Mouse (Mus musculus): Measurements from ENCODE around the gene Arhgap27.
"Not testable (repeated sequence)": the region's sequence is repeated elsewhere in the genome, so short reads cannot be mapped to it uniquely, and the experiment has no call there.

Arhgap27 gene

DNA sequence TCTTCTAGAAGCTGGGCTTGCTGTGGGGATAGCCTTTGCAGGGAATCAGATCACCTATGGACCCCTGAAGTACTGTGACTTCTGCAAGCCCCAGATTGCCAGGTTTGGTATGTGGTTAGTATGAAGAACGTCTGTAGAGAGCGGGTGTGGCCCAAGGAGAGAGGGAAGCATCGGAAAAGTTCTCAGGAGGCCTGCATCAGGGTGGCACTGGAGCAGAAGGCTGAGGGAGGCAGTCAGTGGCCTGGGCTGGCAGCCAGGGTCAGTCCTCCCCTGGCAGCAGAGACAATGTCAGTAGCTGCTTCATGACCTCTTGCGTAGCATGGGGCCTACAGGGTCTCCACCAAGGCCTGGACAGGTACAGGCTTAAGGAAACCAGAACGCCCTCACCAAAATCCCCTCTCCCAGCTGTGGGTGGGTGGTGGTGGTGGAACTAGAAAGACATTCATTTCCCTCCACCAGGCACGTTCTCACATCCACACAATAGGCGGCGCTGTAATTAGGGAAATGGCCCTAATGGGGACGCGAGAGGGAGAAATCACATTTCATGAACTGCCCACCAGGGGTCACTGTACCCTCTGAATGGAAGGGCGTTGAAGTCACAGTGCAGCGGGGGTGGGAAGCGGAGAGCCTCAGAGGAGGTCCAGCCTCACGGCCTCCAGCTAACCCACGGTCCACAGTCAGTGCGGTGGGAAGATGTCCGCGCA, 31.2 kb downstream of the Arhgap27 start:
- DNase-seq = peak; percentile 86 to 88

DNA sequence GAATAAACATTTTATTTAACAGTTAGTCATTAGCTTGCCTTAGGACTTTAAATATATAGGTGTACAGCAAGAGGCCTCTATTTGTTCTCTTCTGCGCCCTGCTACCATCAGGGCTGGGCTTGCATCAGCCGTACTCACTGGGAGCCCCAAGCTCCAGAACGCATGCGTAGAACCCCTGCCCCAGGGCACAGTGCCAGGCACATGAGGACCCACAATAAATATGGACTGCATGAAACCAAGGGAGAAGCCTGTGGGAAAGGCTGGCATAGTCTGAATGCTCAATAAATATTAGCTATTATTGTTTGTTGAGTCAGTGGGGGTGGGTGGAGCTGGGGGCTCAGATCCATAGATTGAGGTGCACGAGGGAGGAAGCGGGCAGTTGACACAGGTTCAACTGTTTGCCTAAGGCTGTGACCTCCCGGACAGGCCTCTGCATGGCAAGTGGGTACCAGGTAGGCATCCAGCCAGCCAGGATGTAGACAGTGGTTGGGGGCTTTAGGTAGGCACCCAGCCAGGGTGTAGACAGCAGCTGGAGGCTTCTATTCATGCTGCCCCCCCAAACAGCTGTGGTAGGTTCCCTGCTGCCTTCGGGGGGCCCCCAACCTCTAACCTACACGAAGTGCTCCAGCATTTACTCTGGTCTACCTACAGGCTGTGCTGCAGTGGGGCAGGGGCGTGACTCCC, 31.8 kb downstream of the Arhgap27 start:
- DNase-seq = no peak

- DNase-seq = peak; percentile 34 to 38
Observed at GRCm38 (mm10) chr11:103330651-103331319, 32.7 kb downstream of the Arhgap27 start.

GRCm38 (mm10) chr11:103326950-103327349, 36.5 kb downstream of the Arhgap27 start:
- peak; percentile 91 for DNase-seq

GRCm38 (mm10) chr11:103325172-103325571, 38.3 kb downstream of the Arhgap27 start:
- DNase-seq = peak; percentile 68 to 69

GRCm38 (mm10) chr11:103324723-103325122, 38.8 kb downstream of the Arhgap27 start:
- DNase-seq = no peak

- not testable (repeated sequence) for DNase-seq
Observed at GRCm38 (mm10) chr11:103322832-103323231, 40.7 kb downstream of the Arhgap27 start.

DNA sequence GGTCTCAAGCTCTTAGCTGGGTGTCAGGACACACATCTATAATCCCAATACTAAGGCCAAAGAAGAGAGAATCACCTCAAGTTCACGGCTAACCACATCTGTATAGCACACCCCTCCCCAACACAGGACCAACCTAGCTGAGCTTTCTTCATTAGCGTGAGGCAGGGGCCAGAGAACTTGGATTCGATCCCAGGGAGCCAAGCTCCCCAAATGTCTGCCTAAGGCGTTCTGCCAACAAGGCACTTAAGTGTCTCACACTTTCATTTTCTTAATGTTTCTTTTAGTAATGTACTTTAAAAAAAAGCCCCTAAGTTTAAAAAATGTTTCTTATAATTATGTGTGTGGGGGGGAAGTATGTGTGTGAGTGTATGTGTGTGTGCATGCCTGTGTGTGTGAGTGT, 42.8 kb downstream of the Arhgap27 start:
- DNase-seq = no peak

DNA sequence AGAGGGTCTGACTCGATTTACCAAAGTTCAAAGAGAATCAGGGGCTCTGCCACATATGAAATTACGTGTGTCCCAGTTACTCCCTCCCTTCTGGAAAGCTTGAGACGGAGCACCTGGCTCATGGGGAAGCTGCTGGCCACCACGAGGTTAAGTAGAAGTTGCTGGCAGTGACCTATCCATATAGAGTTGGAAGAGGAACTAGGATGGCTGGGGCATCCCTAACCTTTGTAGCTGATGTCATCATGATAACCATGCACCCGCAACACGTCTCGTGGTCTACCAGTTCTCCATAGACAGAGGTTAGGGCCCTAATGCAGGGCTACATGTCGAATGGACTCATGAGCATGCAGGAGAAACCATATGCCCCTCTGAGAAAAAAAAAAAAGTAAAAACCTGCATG, 43.3 kb downstream of the Arhgap27 start:
- DNase-seq = no peak

DNA sequence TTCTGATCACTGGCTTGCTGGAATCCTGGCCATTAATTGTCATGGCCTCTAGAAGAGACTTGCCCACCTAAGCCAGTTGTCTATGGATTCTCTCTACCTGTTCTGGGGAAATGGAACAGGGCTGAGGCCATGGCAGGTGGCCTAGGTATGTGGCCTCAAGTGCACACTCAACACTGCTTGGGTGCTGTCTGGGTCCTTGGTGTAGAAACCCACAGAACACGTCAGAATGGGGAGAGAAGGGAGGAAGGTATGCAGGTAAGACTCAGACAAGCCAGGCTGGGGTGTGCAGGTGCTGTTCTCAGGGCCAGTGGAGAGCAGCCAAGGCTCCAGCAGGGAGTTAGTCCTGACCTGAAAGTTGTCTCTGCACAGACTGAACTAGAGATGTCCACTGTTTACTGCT, 45.5 kb downstream of the Arhgap27 start:
- no peak for DNase-seq

DNA sequence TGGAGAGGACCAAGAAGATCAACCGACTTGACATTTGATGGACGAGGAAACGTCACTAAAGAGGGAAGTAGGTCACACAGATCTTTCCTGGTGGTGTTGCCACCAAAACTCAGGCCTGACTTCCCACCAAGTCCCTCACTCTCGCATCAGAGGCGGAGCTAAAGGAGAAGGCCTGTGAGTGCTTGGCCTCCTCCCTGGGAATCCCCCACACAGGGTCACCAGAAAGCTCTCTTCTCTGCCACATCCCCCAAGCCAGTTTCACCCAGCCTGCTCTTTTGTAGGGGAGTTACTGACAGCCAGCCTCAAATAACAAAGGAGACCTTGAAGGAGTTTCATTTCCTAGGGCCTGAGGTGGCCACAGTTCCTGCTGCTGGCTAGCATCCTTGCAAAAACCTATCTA, 48.1 kb downstream of the Arhgap27 start:
- DNase-seq = no peak

DNA sequence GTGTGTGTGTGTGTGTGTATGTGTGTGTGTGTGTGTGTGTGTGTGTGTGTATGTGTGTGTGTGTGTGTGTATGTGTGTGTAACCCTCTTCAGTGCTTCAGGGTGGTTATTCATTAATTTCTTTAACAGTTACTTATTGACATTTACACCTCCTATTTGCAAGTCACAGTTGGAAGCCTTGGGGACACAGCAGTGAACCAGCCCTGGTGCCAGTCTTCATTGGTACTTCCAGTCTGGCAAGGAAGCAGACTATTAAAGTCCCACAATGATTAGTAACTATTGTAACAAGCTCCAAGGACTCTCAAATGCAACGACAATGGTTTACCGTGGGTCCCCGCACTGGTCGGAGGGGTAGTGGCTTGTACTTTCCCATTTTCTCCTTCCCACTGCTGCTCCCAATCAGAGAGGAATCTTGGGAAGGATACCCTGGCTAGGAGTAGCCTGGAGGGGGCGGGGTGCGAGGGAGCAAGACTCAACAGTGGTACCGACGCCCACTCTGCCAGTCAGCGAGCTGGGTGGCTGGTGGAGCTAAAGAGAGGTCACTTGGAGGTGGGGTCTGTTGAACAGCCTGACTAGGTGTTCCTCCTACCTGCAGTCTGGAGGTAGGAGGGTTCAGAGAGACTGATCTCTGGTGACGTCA, 48.6 kb downstream of the Arhgap27 start:
- DNase-seq = no peak

DNA sequence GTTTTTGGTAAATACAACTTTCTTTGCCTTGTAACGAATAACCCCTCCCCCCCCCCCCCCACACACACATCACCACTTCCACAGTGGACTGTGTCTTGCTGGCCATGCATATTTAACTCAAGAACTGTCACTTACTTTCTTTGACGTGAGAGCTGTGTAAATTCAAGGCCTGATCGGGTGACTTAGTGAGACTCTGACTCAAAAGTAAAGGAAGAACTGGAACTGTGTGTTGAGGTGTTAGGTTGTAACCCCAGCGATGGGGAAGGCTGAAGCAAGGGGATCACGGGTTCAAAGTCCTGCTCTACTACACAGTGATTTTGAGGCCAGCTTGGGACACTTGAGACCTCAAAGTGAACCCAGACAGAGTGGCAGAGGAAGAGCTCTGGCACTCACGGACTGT, 50.0 kb downstream of the Arhgap27 start:
- no peak for DNase-seq

DNA sequence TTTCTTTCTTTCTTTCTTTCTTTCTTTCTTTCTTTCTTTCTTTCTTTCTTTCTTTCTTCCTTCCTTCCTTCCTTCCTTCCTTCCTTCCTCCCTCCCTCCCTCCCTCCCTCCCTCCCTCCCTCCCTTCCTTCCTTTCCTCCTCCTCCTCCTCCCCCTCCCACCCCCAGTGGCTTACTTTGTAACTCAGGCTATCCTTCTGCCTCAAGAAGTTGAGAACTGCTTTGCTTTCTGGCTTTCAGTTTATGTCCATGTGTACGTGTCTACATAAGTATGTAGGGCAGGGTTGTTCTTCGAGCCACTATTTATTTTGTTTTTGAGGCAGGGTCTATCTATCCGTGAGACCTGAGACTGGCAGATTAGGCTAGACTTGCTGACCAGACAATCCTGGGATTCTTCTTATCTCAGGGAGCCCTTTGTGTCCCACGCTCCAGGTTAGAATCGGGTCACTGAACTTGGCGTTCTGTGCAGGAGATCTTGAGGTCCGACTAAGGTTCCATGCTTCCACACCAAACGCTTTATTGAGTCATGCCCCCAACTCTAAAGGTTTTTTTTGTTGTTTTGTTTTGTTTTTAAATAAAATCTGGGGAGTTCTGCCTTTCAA, 50.7 kb downstream of the Arhgap27 start:
- DNase-seq = no peak

DNA sequence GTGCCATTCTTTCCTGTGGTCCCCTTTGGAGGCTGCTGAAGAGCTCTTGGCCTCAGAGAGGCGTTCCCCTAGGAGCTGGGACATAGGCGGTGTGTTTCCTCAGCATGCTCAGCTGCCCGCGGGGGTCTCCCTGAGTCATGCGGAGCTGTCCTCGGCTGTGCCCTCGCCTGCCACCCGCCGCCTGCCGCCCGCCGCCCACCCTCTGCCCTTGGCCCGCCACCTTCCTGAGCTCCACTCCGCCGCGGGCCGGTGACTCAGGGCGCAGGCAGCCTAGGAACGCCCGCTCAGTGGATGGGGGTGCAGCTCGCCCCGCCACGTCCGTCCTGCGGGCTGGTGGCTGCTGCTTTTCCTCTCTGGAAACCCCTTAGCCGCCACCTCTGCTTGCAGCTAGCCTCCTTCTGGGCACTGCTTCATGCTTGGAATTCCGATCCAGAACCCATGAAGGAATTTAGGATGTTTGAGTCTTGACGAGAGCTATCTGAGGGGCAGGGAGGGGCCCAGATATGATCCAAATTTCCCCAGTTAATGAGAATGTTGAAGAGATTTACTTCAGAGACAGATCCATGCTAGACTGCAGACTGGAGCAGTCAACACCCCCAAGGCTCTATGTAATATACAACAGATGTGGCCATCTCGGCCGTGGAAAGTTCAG, 51.4 kb downstream of the Arhgap27 start:
- DNase-seq = peak; percentile 39 to 41

DNA sequence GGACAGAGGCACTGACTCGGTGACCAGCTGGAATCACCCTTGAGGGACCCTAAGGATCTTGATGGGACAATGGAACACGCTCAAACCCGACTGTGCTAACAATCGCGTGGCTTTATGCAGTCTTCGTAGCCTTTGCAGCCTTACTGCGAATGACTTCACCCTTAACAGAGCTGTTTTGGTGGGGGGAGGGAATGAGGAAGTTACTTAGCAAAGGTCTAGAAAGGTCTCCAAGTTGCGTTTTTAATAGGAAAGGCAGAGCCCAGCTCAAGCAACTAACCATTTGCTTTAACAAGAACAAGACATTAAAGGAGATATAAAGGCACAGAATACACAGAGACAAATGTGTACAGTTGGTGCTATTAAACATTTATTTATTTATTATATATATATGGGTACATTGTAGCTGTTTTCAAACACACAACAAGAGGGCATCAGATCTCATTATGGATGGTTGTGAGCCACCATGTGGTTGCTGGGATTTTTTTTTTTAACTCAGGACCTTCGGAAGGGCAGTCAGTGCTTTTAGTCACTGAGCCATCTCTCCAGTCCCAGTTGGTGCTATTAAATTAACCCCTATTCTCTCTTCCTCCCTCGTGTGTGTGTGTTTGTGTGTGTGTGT, 53.4 kb downstream of the Arhgap27 start:
- DNase-seq = peak in 1 of 2 experiments; percentile 33

- DNase-seq = peak; percentile 15 to 21
Observed at GRCm38 (mm10) chr11:103307910-103308309, 55.6 kb downstream of the Arhgap27 start.

DNA sequence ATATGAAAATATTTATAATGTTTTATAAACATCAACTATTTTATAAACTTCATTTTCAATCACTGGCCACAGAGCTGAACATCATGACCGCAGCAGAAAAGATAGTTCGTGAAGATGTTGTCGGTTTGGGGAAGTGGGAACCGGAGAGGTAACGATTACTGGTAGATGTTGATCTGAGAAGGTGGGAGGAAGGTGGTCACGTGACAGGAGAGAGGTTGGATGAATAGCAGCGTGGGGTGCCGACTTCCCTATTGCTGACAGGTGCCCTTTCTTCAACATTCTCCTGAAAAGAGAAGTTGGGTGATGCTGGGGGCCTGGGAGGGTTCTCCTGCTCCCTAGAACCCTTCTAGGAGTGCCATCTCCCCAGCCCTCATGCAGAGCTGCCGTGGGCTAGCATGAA, 59.0 kb downstream of the Arhgap27 start:
- DNase-seq = peak; percentile 63 to 70

DNA sequence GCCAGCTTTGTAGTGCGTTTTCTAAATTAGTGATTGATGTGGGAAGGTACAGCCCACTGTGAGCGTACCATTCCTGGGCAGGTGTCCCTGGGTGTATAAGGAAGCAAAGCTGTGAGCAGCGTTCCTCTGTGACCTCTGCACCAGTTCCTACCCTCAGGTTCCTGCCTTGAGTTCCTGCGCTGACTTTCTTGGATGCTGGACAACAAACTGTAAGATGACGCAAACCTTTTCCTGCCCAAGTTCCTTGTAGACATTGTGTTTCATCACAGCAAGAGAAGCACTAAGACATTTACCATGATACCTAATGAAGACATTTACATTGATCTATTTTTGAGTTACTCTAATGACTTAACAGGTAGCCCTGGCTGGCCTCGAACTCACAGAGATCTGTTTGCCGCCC, 68.7 kb downstream of the Arhgap27 start:
- DNase-seq = no peak

GRCm38 (mm10) chr11:103294066-103294465, 69.4 kb downstream of the Arhgap27 start:
- DNase-seq = no peak

GRCm38 (mm10) chr11:103292890-103293287, 70.6 kb downstream of the Arhgap27 start:
- no peak for DNase-seq

All from B cell, adult 2 months (primary cell).